Mouse (Mus musculus) common myeloid progenitor, adult 5-6 weeks (primary cell): ENCODE measurements around the gene Fam163a. TPM values are rescaled to one million over a fixed set of nuclear protein-coding genes. Genes with fewer than 3 reads are reported as not detected.

Source experiments
- ATAC-seq: replicated peaks from 2 replicates; pipeline ENCODE4 v1.8.0; 2016; ENCODE audit warnings: low read depth, mild to moderate bottlenecking, moderate TSS enrichment, inconsistent platforms; ENCODE audit not compliant: poor library complexity, severe bottlenecking
- total RNA-seq: library from RNA; stranded (forward); fragments of 200-1000, 187-1606 nt; gene quantifications from 2 replicates; pipeline ENCODE4 v1.2.3, GENCODE M21; 2017

Fam163a gene
- total RNA-seq, 1 experiment from 2014 or later, result not detected

- ATAC-seq, result peak; percentile 76
Measured at GRCm38 (mm10) chr1:156035930-156036737, 168.7 kb downstream of the Fam163a start, which contains the start of gene Tor1aip1. Gene Tor1aip1 (minus strand): TSS chr1:156036480.

DNA sequence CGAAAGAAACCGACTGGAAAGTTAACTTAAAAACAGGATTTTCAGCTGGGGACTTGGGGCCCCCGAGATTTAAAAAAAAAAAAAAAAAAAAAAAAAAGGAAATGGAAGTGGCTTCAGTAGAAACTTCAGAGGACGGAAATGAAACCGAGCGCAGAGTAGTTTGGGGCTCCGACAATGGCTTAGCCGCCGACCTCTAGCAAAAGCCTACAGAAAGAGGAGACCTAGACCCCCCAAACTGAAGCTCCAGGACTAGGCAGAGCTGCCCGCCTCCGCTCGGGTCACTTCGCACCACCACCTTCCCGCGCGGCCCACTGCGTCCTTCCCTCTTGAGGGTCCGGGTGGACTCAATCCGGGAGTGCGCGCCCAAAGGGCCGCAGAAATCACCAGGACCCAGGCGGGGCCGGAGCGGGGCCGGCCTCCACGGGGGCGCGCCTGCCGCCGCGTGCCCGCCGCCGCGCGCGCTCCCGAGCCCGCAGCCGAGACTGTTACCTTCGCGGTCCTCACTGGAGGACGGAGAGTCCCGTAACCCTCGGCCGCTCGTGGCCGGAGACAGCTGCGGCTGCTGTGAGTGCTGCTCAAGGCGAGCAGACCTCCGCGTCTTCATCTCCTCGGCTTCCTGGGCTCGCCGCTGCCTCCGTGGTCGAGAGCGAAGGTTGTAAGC lies 169.4 kb downstream of the Fam163a start, which contains the start of gene Tor1aip2:
Gene Tor1aip2 (plus strand): TSS at position 135 of the 661 bp plus-strand sequence.
- peak; percentile 14 for ATAC-seq

- no peak for ATAC-seq
Measured at GRCm38 (mm10) chr1:156034661-156035060, 170.2 kb downstream of the Fam163a start.

- no peak for ATAC-seq
Measured at GRCm38 (mm10) chr1:156033921-156034320, 170.9 kb downstream of the Fam163a start.

DNA sequence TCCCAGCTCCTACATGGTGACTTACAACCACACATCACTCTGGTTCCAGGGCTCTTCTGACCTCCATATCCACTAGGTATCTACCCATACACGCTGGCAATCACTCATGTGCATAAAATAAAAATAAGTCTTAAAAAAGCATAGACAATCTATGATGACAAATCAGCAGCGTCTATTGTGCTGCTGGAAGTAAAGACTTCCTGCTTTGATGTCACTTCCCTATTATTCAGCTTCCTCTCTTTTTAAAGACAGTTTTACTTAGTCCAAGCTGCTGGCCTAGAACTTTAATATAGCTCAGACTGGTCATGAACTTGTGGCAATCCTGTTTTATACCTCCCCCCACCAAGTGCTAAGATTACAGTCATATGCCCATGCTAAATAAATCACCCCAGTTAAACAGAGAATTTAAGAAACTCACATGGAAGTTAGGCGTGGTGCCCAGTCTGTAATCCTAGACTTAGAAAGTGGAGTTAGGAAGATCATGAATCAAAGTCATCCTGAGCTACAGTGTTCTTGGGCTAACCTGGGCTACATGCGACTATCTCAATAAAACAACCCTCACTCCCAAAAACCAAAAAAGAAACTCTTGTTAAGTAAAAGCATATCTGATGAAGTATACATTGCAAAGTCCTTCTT lies 176.4 kb downstream of the Fam163a start:
- peak; percentile 62 for ATAC-seq

- no peak for ATAC-seq
Measured at GRCm38 (mm10) chr1:156027849-156028248, 177.0 kb downstream of the Fam163a start.

Other genes starting within 250 kb of the Fam163a start
- 57.7 and 78.7 TPM in 2 replicates for gene Cep350, start 231.8 kb downstream of the Fam163a start, total RNA-seq
- 61.8 and 76.6 TPM in 2 replicates for gene Tor1aip2, start 169.6 kb downstream of the Fam163a start, total RNA-seq
- gene Tor1aip1, start 168.5 kb downstream of the Fam163a start, total RNA-seq, result 31.1 and 54.0 TPM in 2 replicates
- gene Tdrd5, start 98.6 kb upstream of the Fam163a start, total RNA-seq, result 0.18 TPM in 1 of 2 replicates, not detected in the other
- gene Nphs2, start 105.7 kb upstream of the Fam163a start, total RNA-seq, result not detected in 2 replicates
- 3,876 and 4,003 TPM in 2 replicates for gene Gm2000, start 161.0 kb upstream of the Fam163a start, total RNA-seq
- 0.37 TPM in 1 of 2 replicates, not detected in the other for gene Axdnd1, start 216.1 kb upstream of the Fam163a start, total RNA-seq